Mouse (Mus musculus): ENCODE data around the gene Btbd10. TPM values are rescaled to one million over a fixed set of nuclear protein-coding genes. Genes with fewer than 3 reads are reported as not detected.

The Btbd10 gene
- polyA plus RNA-seq, 1 experiment: 74.3 TPM

GRCm38 (mm10) chr7:113347271-113347670, 21.9 kb downstream of the Btbd10 start:
- TF ChIP-seq CTCF (IDR thresholded peaks at IDR 0.05; ENCODE audit: control insufficient read depth, insufficient read depth, insufficient replicate concordance, low read depth, low read length) (no peak), POLR2A (IDR thresholded peaks at IDR 0.05; ENCODE audit: control insufficient read depth, low read depth, low read length) (no peak)
- Histone ChIP-seq H3K4me1 (ENCODE audit: control insufficient read depth, insufficient read depth, low read length) (no peaks in the 10 kb centered on the region), H3K27me3 (ENCODE audit: control insufficient read depth, insufficient read depth, low read length) (no peaks in the 10 kb centered on the region)

GRCm38 (mm10) chr7:113335250-113335649, 33.9 kb downstream of the Btbd10 start:
- H3K4me3 ChIP-seq (ENCODE audit: control insufficient read depth, low read depth, low read length): no peak overlapping the region
- H3K36me3 ChIP-seq (ENCODE audit: control insufficient read depth, insufficient read depth, low read length): no peaks in the 10 kb centered on the region
- TF ChIP-seq CTCF (IDR thresholded peaks at IDR 0.05; ENCODE audit: control insufficient read depth, insufficient read depth, insufficient replicate concordance, low read depth, low read length) (no peak), POLR2A (IDR thresholded peaks at IDR 0.05; ENCODE audit: control insufficient read depth, low read depth, low read length) (no peak)
- H3K27me3 ChIP-seq (ENCODE audit: control insufficient read depth, insufficient read depth, low read length): no peaks in the 10 kb centered on the region
- no peak overlapping the region for H3K27ac ChIP-seq (ENCODE audit: control insufficient read depth, insufficient read depth, low read depth, low read length)
- H3K4me1 ChIP-seq (ENCODE audit: control insufficient read depth, insufficient read depth, low read length): no peaks in the 10 kb centered on the region

More at GRCm38 (mm10) chr7:113347271-113347670, 21.9 kb downstream of the Btbd10 start:
- Histone ChIP-seq H3K27ac (ENCODE audit: control insufficient read depth, insufficient read depth, low read depth, low read length) (no peak overlapping the region), H3K4me3 (ENCODE audit: control insufficient read depth, low read depth, low read length) (no peak overlapping the region), H3K36me3 (ENCODE audit: control insufficient read depth, insufficient read depth, low read length) (no peaks in the 10 kb centered on the region)

- Histone ChIP-seq H3K27ac (ENCODE audit: control insufficient read depth, insufficient read depth, low read depth, low read length) (no peak overlapping the region), H3K4me1 (ENCODE audit: control insufficient read depth, insufficient read depth, low read length) (no peaks in the 10 kb centered on the region), H3K4me3 (ENCODE audit: control insufficient read depth, low read depth, low read length) (no peak overlapping the region), H3K36me3 (ENCODE audit: control insufficient read depth, insufficient read depth, low read length) (no peaks in the 10 kb centered on the region), H3K27me3 (ENCODE audit: control insufficient read depth, insufficient read depth, low read length) (no peaks in the 10 kb centered on the region)
- no peak for TF ChIP-seq CTCF (IDR thresholded peaks at IDR 0.05; ENCODE audit: control insufficient read depth, insufficient read depth, insufficient replicate concordance, low read depth, low read length)
Measured at GRCm38 (mm10) chr7:113334036-113334435, 35.2 kb downstream of the Btbd10 start.

- Histone ChIP-seq H3K4me1 (ENCODE audit: control insufficient read depth, insufficient read depth, low read length) (no peaks in the 10 kb centered on the region), H3K27me3 (ENCODE audit: control insufficient read depth, insufficient read depth, low read length) (no peaks in the 10 kb centered on the region), H3K36me3 (ENCODE audit: control insufficient read depth, insufficient read depth, low read length) (no peaks in the 10 kb centered on the region), H3K4me3 (ENCODE audit: control insufficient read depth, low read depth, low read length) (no peak overlapping the region), H3K27ac (ENCODE audit: control insufficient read depth, insufficient read depth, low read depth, low read length) (no peak overlapping the region)
- no peak for TF ChIP-seq POLR2A (IDR thresholded peaks at IDR 0.05; ENCODE audit: control insufficient read depth, low read depth, low read length)
- no peak for TF ChIP-seq CTCF (IDR thresholded peaks at IDR 0.05; ENCODE audit: control insufficient read depth, insufficient read depth, insufficient replicate concordance, low read depth, low read length)
Measured at GRCm38 (mm10) chr7:113320128-113320527, 49.1 kb downstream of the Btbd10 start.

GRCm38 (mm10) chr7:113311784-113312183, 57.4 kb downstream of the Btbd10 start:
- no peak overlapping the region for H3K4me3 ChIP-seq (ENCODE audit: control insufficient read depth, low read depth, low read length)
- H3K4me1 ChIP-seq (ENCODE audit: control insufficient read depth, insufficient read depth, low read length): no peaks in the 10 kb centered on the region
- H3K27me3 ChIP-seq (ENCODE audit: control insufficient read depth, insufficient read depth, low read length): no peaks in the 10 kb centered on the region
- H3K36me3 ChIP-seq (ENCODE audit: control insufficient read depth, insufficient read depth, low read length): no peaks in the 10 kb centered on the region
- TF ChIP-seq POLR2A (IDR thresholded peaks at IDR 0.05; ENCODE audit: control insufficient read depth, low read depth, low read length) (no peak), CTCF (IDR thresholded peaks at IDR 0.05; ENCODE audit: control insufficient read depth, insufficient read depth, insufficient replicate concordance, low read depth, low read length) (no peak)
- no peak overlapping the region for H3K27ac ChIP-seq (ENCODE audit: control insufficient read depth, insufficient read depth, low read depth, low read length)

- H3K27ac ChIP-seq (ENCODE audit: control insufficient read depth, insufficient read depth, low read depth, low read length): no peak overlapping the region
- no peaks in the 10 kb centered on the region for H3K36me3 ChIP-seq (ENCODE audit: control insufficient read depth, insufficient read depth, low read length)
- TF ChIP-seq POLR2A (IDR thresholded peaks at IDR 0.05; ENCODE audit: control insufficient read depth, low read depth, low read length) (no peak), CTCF (IDR thresholded peaks at IDR 0.05; ENCODE audit: control insufficient read depth, insufficient read depth, insufficient replicate concordance, low read depth, low read length) (no peak)
- H3K4me1 ChIP-seq (ENCODE audit: control insufficient read depth, insufficient read depth, low read length): no peaks in the 10 kb centered on the region
- H3K4me3 ChIP-seq (ENCODE audit: control insufficient read depth, low read depth, low read length): no peak overlapping the region
- no peaks in the 10 kb centered on the region for H3K27me3 ChIP-seq (ENCODE audit: control insufficient read depth, insufficient read depth, low read length)
Measured at GRCm38 (mm10) chr7:113310136-113310535, 59.1 kb downstream of the Btbd10 start.

- no peaks in the 10 kb centered on the region for H3K4me1 ChIP-seq (ENCODE audit: control insufficient read depth, insufficient read depth, low read length)
- TF ChIP-seq POLR2A (IDR thresholded peaks at IDR 0.05; ENCODE audit: control insufficient read depth, low read depth, low read length): no peak
- TF ChIP-seq CTCF (IDR thresholded peaks at IDR 0.05; ENCODE audit: control insufficient read depth, insufficient read depth, insufficient replicate concordance, low read depth, low read length): no peak
- H3K4me3 ChIP-seq (ENCODE audit: control insufficient read depth, low read depth, low read length): no peak overlapping the region
- H3K27me3 ChIP-seq (ENCODE audit: control insufficient read depth, insufficient read depth, low read length): no peaks in the 10 kb centered on the region
- no peaks in the 10 kb centered on the region for H3K36me3 ChIP-seq (ENCODE audit: control insufficient read depth, insufficient read depth, low read length)
- H3K27ac ChIP-seq (ENCODE audit: control insufficient read depth, insufficient read depth, low read depth, low read length): no peak overlapping the region
Measured at GRCm38 (mm10) chr7:113297813-113298212, 71.4 kb downstream of the Btbd10 start.
